Mouse (Mus musculus): ENCODE results near the gene Ms4a4b. TPM values are rescaled to one million over a fixed set of nuclear protein-coding genes. Genes with fewer than 3 reads are reported as not detected.
"Not testable (repeated sequence)": the region's sequence is repeated elsewhere in the genome, so short reads cannot be mapped to it uniquely, and the experiment has no call there.

The Ms4a4b gene
- polyA plus RNA-seq, 1 experiment, result 12.3 TPM

GRCm38 (mm10) chr19:11415581-11415980 lies 27.8 kb upstream of the Ms4a4b start:
- no peak overlapping the region for H3K27ac ChIP-seq (ENCODE audit: insufficient read depth, low read depth, low read length)
- H3K36me3 ChIP-seq (ENCODE audit: control insufficient read depth, insufficient read depth, low read length), result no peaks in the 10 kb centered on the region
- no peaks in the 10 kb centered on the region for H3K4me1 ChIP-seq (ENCODE audit: control insufficient read depth, insufficient read depth, low read length)
- no peak for DNase-seq
- H3K4me3 ChIP-seq (ENCODE audit: insufficient read depth, low read depth, low read length), result no peak overlapping the region
- WGBS, result 71% methylated on average over 3 of the region's 3 CpGs
- TF ChIP-seq POLR2A (IDR thresholded peaks at IDR 0.05; ENCODE audit: low read depth, low read length), result no peak
- TF ChIP-seq CTCF (conservative IDR thresholded peaks at IDR 0.05; ENCODE audit: insufficient read depth, insufficient read length, low read depth, low read length), result no peak
- no peaks in the 10 kb centered on the region for H3K27me3 ChIP-seq (replicated peaks; ENCODE audit: control insufficient read depth, insufficient read depth, low read length)

- 82% methylated on average over 3 of the region's 3 CpGs for WGBS
Observed at GRCm38 (mm10) chr19:11418865-11419264, 24.5 kb upstream of the Ms4a4b start.

GRCm38 (mm10) chr19:11431209-11431608 lies 12.1 kb upstream of the Ms4a4b start:
- not testable (repeated sequence) for DNase-seq; H3K4me3 ChIP-seq (ENCODE audit: insufficient read depth, low read depth, low read length); H3K27me3 ChIP-seq (replicated peaks; ENCODE audit: control insufficient read depth, insufficient read depth, low read length); H3K27ac ChIP-seq (ENCODE audit: insufficient read depth, low read depth, low read length); H3K4me1 ChIP-seq (ENCODE audit: control insufficient read depth, insufficient read depth, low read length); H3K36me3 ChIP-seq (ENCODE audit: control insufficient read depth, insufficient read depth, low read length)
- 85% methylated on average over 1 of the region's 1 CpGs for WGBS

More at GRCm38 (mm10) chr19:11418865-11419264, 24.5 kb upstream of the Ms4a4b start:
- not testable (repeated sequence) for H3K36me3 ChIP-seq (ENCODE audit: control insufficient read depth, insufficient read depth, low read length); H3K27me3 ChIP-seq (replicated peaks; ENCODE audit: control insufficient read depth, insufficient read depth, low read length); H3K4me3 ChIP-seq (ENCODE audit: insufficient read depth, low read depth, low read length); DNase-seq; H3K4me1 ChIP-seq (ENCODE audit: control insufficient read depth, insufficient read depth, low read length); H3K27ac ChIP-seq (ENCODE audit: insufficient read depth, low read depth, low read length)

- no peaks in the 10 kb centered on the region for H3K36me3 ChIP-seq (ENCODE audit: control insufficient read depth, insufficient read depth, low read length)
- WGBS, result 87% methylated on average over 4 of the region's 4 CpGs
- H3K27ac ChIP-seq (ENCODE audit: insufficient read depth, low read depth, low read length), result no peak overlapping the region
- no peak for DNase-seq
- no peak for TF ChIP-seq POLR2A (IDR thresholded peaks at IDR 0.05; ENCODE audit: low read depth, low read length)
- no peak for TF ChIP-seq CTCF (conservative IDR thresholded peaks at IDR 0.05; ENCODE audit: insufficient read depth, insufficient read length, low read depth, low read length)
- H3K27me3 ChIP-seq (replicated peaks; ENCODE audit: control insufficient read depth, insufficient read depth, low read length), result no peaks in the 10 kb centered on the region
- no peaks in the 10 kb centered on the region for H3K4me1 ChIP-seq (ENCODE audit: control insufficient read depth, insufficient read depth, low read length)
- H3K4me3 ChIP-seq (ENCODE audit: insufficient read depth, low read depth, low read length), result no peak overlapping the region
Observed at GRCm38 (mm10) chr19:11435058-11435834, 8.1 kb upstream of the Ms4a4b start.

- no peaks in the 10 kb centered on the region for H3K27me3 ChIP-seq (replicated peaks; ENCODE audit: control insufficient read depth, insufficient read depth, low read length)
- H3K36me3 ChIP-seq (ENCODE audit: control insufficient read depth, insufficient read depth, low read length), result no peaks in the 10 kb centered on the region
- TF ChIP-seq POLR2A (IDR thresholded peaks at IDR 0.05; ENCODE audit: low read depth, low read length) (no peak), CTCF (conservative IDR thresholded peaks at IDR 0.05; ENCODE audit: insufficient read depth, insufficient read length, low read depth, low read length) (no peak)
- no peak overlapping the region for H3K4me3 ChIP-seq (ENCODE audit: insufficient read depth, low read depth, low read length)
- no peak for DNase-seq
- WGBS, result 85% methylated on average over 5 of the region's 5 CpGs
- no peaks in the 10 kb centered on the region for H3K4me1 ChIP-seq (ENCODE audit: control insufficient read depth, insufficient read depth, low read length)
- H3K27ac ChIP-seq (ENCODE audit: insufficient read depth, low read depth, low read length), result no peak overlapping the region
Observed at GRCm38 (mm10) chr19:11443964-11444363, 611 bp downstream of the Ms4a4b start.

- WGBS, result 86% methylated on average over 2 of the region's 2 CpGs
- TF ChIP-seq POLR2A (IDR thresholded peaks at IDR 0.05; ENCODE audit: low read depth, low read length) (no peak), CTCF (conservative IDR thresholded peaks at IDR 0.05; ENCODE audit: insufficient read depth, insufficient read length, low read depth, low read length) (no peak)
- no peak overlapping the region for H3K4me3 ChIP-seq (ENCODE audit: insufficient read depth, low read depth, low read length)
- no peak overlapping the region for H3K27ac ChIP-seq (ENCODE audit: insufficient read depth, low read depth, low read length)
- H3K4me1 ChIP-seq (ENCODE audit: control insufficient read depth, insufficient read depth, low read length), result no peaks in the 10 kb centered on the region
- H3K36me3 ChIP-seq (ENCODE audit: control insufficient read depth, insufficient read depth, low read length), result no peaks in the 10 kb centered on the region
- no peak for DNase-seq
- H3K27me3 ChIP-seq (replicated peaks; ENCODE audit: control insufficient read depth, insufficient read depth, low read length), result no peaks in the 10 kb centered on the region
Observed at GRCm38 (mm10) chr19:11447238-11447637, 3.9 kb downstream of the Ms4a4b start.

GRCm38 (mm10) chr19:11459041-11459440 lies 15.7 kb downstream of the Ms4a4b start:
- WGBS, result 84% methylated on average over 4 of the region's 4 CpGs
- not testable (repeated sequence) for H3K27ac ChIP-seq (ENCODE audit: insufficient read depth, low read depth, low read length); H3K4me1 ChIP-seq (ENCODE audit: control insufficient read depth, insufficient read depth, low read length); H3K4me3 ChIP-seq (ENCODE audit: insufficient read depth, low read depth, low read length); H3K36me3 ChIP-seq (ENCODE audit: control insufficient read depth, insufficient read depth, low read length); H3K27me3 ChIP-seq (replicated peaks; ENCODE audit: control insufficient read depth, insufficient read depth, low read length); DNase-seq

- not testable (repeated sequence) for H3K27me3 ChIP-seq (replicated peaks; ENCODE audit: control insufficient read depth, insufficient read depth, low read length); H3K27ac ChIP-seq (ENCODE audit: insufficient read depth, low read depth, low read length); H3K36me3 ChIP-seq (ENCODE audit: control insufficient read depth, insufficient read depth, low read length); H3K4me3 ChIP-seq (ENCODE audit: insufficient read depth, low read depth, low read length); H3K4me1 ChIP-seq (ENCODE audit: control insufficient read depth, insufficient read depth, low read length); DNase-seq
- 39% methylated on average over 1 of the region's 1 CpGs for WGBS
Observed at GRCm38 (mm10) chr19:11464795-11465194, 21.4 kb downstream of the Ms4a4b start.
